Mouse (Mus musculus) liver, postnatal 0 days (tissue): ENCODE results near the gene Fitm2. TPM values are rescaled to one million over a fixed set of nuclear protein-coding genes. Genes with fewer than 3 reads are reported as not detected.

Experiments used
- ATAC-seq: fragments of 200-750 bp; cut with Nextera tagmentation; 2 replicates; pipeline ENCODE4 v1.8.0; 2017; ENCODE audit warnings: mild to moderate bottlenecking, moderate library complexity
- DNase-seq: peaks from one replicate; pipeline ENCODE4 v3.0.0-alpha.2; 2016
- H3K27ac ChIP-seq: fragments of 300-500 bp; sonication (generic); 2 replicates; pipeline ENCODE4 v1.5.1; 2014; ENCODE audit warnings: antibody characterized with exemption, moderate library complexity, mild to moderate bottlenecking, low read depth
- H3K27me3 ChIP-seq: fragments of 300-500 bp; sonication (generic); 2 replicates; pipeline ENCODE4 v1.6.1; 2014; ENCODE audit warnings: low read length, control low read depth, mixed read lengths; ENCODE audit not compliant: insufficient read depth
- H3K36me3 ChIP-seq: fragments of 300-500 bp; sonication (generic); replicated peaks from 2 replicates; pipeline ENCODE4 v1.6.1; 2014; ENCODE audit warnings: mild to moderate bottlenecking, control low read depth, low read length, moderate library complexity, mixed read lengths; ENCODE audit not compliant: insufficient read depth
- H3K4me1 ChIP-seq: fragments of 300-500 bp; sonication (generic); 2 replicates; pipeline ENCODE4 v1.6.1; 2014; ENCODE audit warnings: antibody characterized with exemption, mild to moderate bottlenecking, control low read depth; ENCODE audit not compliant: insufficient read depth
- H3K4me2 ChIP-seq: fragments of 300-500 bp; sonication (generic); 2 replicates; pipeline ENCODE4 v1.6.1; 2014; ENCODE audit warnings: low read depth, mild to moderate bottlenecking, low read length, moderate library complexity, mixed read lengths
- H3K4me3 ChIP-seq: fragments of 300-500 bp; sonication (generic); 2 replicates; pipeline ENCODE4 v1.5.1; 2014; ENCODE audit warnings: low read depth, low read length
- H3K9ac ChIP-seq: fragments of 300-500 bp; sonication (generic); replicated peaks from 2 replicates; pipeline ENCODE4 v1.6.1; 2014; ENCODE audit warnings: mild to moderate bottlenecking, moderate library complexity
- H3K9me3 ChIP-seq: fragments of 300-500 bp; sonication (generic); 2 replicates; pipeline ENCODE4 v1.6.1; 2016; ENCODE audit warnings: mild to moderate bottlenecking, control low read depth, low read length, mixed read lengths
- CTCF ChIP-seq: sonication (generic); IDR thresholded peaks from 2 replicates; pipeline ENCODE4 v1.5.1; 2016; ENCODE audit warnings: antibody characterized with exemption, low read depth
- EP300 ChIP-seq: IDR thresholded peaks from 2 replicates; pipeline ENCODE4 v1.6.1; 2016; ENCODE audit warnings: antibody characterized with exemption, low read depth, mild to moderate bottlenecking
- WGBS: fragments of 180-500 bp; shearing (Covaris S2); extraction: QIAGEN DNeasy Blood & Tissue Kit; methylation state at CpG from one replicate; pipeline ENCODE4 v1.1.7; 2014; ENCODE audit not compliant: insufficient replicate concordance; 5-methylcytosine and 5-hydroxymethylcytosine counted together
- polyA plus RNA-seq: library from polyadenylated mRNA; unstranded; fragments of >200 nt; fragmentation: Nextera tagmentation; extraction: Ambion mirVana; gene quantifications from 2 replicates; pipeline ENCODE4 v1.2.1, GENCODE M21; 2015

Fitm2 gene
- polyA plus RNA-seq, 1 experiment from 2014 or later, result 16.9 TPM

DNA sequence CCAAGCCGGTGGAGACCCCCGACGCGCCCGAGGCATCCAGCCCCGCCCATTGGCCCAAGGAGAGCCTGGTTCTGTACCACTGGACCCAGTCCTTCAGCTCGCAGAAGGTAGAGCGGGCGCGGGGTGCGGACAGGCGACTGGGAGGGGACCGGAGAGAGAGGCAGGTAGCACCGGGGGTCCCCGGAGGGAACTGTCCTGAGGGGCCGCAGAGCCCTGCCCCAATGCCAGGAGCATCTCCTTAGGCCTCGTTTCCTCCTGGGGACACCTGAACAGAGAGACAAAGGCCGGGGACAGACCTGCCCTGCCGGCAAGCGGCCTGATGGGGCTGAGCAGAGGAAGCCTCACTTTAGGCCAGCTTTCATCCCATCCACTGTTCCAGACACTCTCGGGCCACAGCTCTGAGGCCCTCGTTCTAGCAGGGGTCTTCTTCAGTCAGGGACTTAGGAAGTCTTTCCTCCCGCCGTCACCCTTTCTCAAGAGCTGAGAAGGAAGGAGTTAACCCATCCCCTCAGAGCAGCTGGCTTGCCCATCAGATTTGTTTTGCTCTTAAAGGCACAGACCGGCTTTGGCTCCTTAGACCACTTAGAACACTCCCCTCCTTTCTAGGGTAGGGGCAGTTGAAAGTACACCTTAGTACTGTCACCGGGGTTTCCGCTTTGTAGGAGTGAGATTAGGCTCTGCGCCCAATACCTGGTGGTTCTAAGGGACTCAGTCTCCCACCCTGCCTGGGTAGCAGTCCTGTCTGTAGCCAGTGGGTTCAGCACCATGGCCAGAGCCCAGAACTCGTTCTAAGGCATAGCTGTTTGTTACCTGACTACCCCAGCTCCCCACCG, 33.6 kb downstream of the Fitm2 start:
- Histone ChIP-seq H3K27ac (no peak overlapping the region), H3K36me3 (no peaks in the 10 kb centered on the region), H3K9me3 (no peaks in the 10 kb centered on the region), H3K4me3 (no peak overlapping the region), H3K9ac (no peak overlapping the region), H3K4me2 (no peak overlapping the region; the same call in 1 of the 2 replicates), H3K4me1 (no peaks in the 10 kb centered on the region), H3K27me3 (peaks cover 17% of the 10 kb centered on the region)
- DNase-seq (peak; percentile 48), ATAC-seq (no peak)
- no peak for TF ChIP-seq EP300
- no peak for TF ChIP-seq CTCF
- 3% methylated on average over 30 of the region's 30 CpGs for WGBS

DNA sequence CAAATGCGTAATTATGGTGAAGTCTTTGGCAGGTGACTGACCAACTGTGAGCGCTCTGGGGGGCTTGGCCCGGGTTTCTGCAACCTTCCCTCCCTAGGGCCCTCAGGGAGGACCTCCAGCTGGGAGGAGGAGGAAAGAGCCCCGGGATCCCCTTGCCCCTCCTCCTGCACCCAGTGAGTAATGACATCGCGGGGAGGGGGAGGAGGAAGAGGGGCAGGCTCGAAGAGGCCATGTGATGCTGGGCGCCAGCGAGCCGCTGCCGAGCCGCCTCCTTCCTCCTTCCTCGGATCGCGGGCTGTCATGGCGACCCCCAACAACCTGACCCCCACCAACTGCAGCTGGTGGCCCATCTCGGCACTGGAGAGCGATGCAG, 34.2 kb downstream of the Fitm2 start, which contains the start of gene Gdap1l1:
TSS of gene Gdap1l1 (plus strand) at position 231 of the 373 bp plus-strand sequence.
- ATAC-seq, result no peak
- Histone ChIP-seq H3K27ac (no peak within 1 kb of the TSS), H3K4me2 (no peak within 1 kb of the TSS; the same call in 1 of the 2 replicates), H3K36me3 (no peaks in the 10 kb centered on the region), H3K27me3 (peaks cover 17% of the 10 kb centered on the region), H3K9me3 (no peaks in the 10 kb centered on the region), H3K4me3 (no peak within 1 kb of the TSS), H3K4me1 (no peaks in the 10 kb centered on the region), H3K9ac (no peak within 1 kb of the TSS)
- TF ChIP-seq CTCF, result no peak
- no peak for TF ChIP-seq EP300
- no peak for DNase-seq
- 3% methylated on average over 15 of the region's 18 CpGs for WGBS

DNA sequence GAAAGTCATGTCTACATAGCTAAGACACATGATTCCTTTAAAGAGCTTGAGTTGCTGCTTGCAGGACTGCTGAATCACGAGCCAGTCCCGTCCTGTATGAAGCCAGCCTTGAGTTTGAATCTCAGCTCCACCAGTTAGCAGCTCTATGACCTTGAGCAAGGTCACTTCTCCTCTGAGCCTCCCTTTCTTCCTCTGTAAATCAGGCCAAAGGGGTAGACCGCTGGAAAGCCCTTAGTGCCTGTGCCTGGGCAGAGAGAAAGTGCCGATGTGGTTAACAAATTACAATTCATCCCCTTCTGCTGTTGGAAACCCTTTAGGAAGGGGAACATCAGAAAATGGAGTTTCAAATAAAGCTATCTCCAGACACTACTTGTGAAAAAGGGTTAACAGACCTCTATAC, 34.6 kb downstream of the Fitm2 start:
- ATAC-seq (no peak), DNase-seq (no peak)
- H3K4me1 ChIP-seq, result no peaks in the 10 kb centered on the region
- no peaks in the 10 kb centered on the region for H3K9me3 ChIP-seq
- no peak overlapping the region for H3K9ac ChIP-seq
- H3K36me3 ChIP-seq, result no peaks in the 10 kb centered on the region
- H3K4me2 ChIP-seq, result no peak overlapping the region
- H3K4me3 ChIP-seq, result no peak overlapping the region
- WGBS, result 39% methylated on average over 4 of the region's 4 CpGs
- TF ChIP-seq CTCF (no peak), EP300 (no peak)
- no peak overlapping the region for H3K27ac ChIP-seq
- peaks cover 17% of the 10 kb centered on the region for H3K27me3 ChIP-seq

DNA sequence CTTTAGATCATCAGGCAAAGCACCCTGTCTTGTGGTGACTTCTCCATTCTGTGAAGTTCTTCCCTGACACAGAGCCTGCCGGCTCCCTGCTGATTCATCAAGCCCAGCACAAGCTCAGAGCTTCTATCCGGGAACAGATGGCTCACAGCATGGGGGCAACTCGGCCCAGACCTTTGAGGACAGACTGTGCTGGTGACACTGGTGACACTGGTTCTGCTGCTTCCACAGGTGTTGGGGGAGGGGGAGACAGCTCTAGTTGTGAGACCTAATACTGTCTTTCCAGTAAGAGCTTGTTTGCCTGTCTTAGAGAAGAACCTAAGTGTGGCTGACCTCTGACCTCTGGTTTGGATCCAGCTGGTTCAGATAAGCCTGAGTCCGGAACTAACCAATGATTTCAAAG, 38.5 kb downstream of the Fitm2 start:
- no peaks in the 10 kb centered on the region for H3K9me3 ChIP-seq

DNA sequence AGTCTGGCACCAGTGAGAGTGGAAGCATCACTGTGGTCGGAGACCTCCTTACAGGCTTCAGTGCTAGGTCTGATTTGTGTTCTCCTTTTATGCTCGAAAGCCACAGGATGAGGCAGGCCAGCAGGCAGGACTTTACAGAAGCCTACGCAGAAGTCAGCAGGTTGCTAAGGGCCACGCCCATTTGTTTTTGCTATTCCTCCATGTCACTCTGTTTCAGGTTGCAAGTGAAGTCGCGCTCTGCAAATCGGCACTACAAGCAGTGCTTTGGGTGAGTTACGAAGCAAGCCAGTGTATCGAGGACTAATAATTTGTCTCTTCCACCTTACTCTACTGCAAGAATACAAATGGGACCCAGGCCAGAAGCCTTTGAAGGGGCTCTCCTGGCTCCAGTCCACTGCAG, 41.1 kb downstream of the Fitm2 start:
- Histone ChIP-seq H3K4me2 (no peak overlapping the region), H3K4me3 (no peak overlapping the region), H3K27me3 (no peaks in the 10 kb centered on the region), H3K9ac (no peak overlapping the region), H3K27ac (no peak overlapping the region), H3K4me1 (no peaks in the 10 kb centered on the region), H3K36me3 (no peaks in the 10 kb centered on the region), H3K9me3 (no peaks in the 10 kb centered on the region)
- DNase-seq (no peak), ATAC-seq (no peak)
- no peak for TF ChIP-seq EP300
- TF ChIP-seq CTCF, result no peak
- WGBS, result 79% methylated on average over 9 of the region's 9 CpGs

More for the DNA sequence above, 38.5 kb downstream of the Fitm2 start:
- Histone ChIP-seq H3K9ac (no peak overlapping the region), H3K36me3 (no peaks in the 10 kb centered on the region), H3K4me1 (no peaks in the 10 kb centered on the region), H3K4me3 (no peak overlapping the region), H3K27ac (no peak overlapping the region), H3K4me2 (no peak overlapping the region), H3K27me3 (peaks cover 9% of the 10 kb centered on the region)
- DNase-seq (no peak), ATAC-seq (no peak)
- no peak for TF ChIP-seq CTCF
- TF ChIP-seq EP300, result no peak
- WGBS, result 19% methylated on average over 4 of the region's 4 CpGs

DNA sequence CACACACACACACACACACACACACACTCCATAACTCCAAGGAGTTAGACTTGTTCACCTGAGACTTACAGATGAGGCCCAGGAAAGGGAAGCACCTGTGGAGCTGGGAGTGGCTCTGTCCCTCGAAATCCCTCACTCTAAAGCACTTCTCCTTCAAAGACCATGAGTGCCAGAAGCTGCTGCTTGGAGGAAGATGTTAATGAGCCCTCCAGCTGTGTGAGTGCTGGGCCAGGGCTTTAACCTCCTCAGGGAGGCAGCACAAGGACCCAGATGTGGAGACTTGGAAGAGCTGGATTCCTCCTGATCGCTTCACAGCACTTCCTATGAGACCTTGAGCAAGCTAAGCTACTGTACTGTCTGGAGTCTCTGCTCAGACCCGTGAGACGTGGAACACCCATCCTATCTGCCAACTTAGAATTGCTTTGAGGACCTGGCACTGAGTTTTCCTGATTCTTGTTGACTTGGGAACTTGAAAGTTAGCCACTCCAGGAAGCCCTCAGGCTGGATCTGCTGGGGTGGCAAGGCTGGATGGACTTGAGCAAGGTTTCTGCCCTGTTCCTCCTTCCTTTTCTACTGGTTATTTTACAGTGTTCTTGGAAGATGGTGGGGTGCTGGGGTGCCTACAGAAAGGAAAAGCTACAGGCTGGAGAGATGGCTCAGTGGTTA, 44.0 kb downstream of the Fitm2 start:
- Histone ChIP-seq H3K4me2 (no peak overlapping the region), H3K9me3 (no peaks in the 10 kb centered on the region), H3K4me1 (no peaks in the 10 kb centered on the region), H3K27me3 (no peaks in the 10 kb centered on the region), H3K36me3 (no peaks in the 10 kb centered on the region), H3K9ac (no peak overlapping the region), H3K4me3 (no peak overlapping the region), H3K27ac (no peak overlapping the region)
- 48% methylated on average over 4 of the region's 4 CpGs for WGBS
- ATAC-seq (no peak), DNase-seq (no peak)
- TF ChIP-seq EP300, result no peak
- no peak for TF ChIP-seq CTCF
